Mouse (Mus musculus) R1 (cell line): ENCODE data around the gene Ydjc.

Experiments used
- DNase-seq: peaks from one replicate; pipeline ENCODE4 v3.0.0-alpha.2; 2018; ENCODE audit warnings: low read depth, low spot score

The Ydjc gene

DNA sequence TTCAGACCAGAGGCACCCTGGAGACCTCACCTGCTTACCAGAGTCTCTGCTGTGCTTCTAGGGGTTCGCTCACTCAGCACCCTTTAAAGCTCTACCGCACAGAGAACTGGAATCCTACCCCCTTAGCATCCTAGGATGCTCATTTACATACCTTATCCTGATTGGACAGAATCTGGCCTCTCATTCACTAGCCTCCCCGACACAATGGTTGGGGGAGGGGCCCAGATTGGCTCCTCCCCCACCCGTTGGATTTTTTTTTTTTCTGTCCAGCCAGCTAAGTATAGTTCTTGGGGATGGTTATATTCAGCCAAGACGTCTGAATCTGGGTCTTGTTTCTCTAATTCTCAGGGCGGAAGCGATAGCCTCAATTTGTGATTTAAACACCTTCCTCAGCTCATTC, at the start of gene Ydjc:
Gene Ydjc, plus strand, starts transcription at position 283 of the 400 bp plus-strand sequence.
- peak; percentile 87 for DNase-seq

DNA sequence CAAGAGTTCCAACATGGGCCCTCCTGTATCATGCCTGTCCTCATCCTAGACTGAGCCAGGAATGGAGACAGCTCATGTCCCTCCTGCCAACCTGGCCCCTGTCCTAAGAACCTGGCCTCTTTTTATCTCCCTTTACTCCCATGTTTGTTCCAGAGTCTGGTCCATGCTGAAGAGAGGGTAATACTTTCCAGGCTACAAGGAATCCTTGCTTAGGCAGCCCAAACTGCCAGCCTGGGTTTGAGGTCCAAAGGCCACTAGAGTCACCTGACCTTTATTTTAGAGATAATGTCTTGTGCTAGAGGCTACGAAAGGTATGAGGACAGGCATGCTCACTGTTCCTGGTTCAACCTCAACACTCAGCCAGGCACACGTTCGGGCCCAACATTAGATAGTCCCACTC, 47.5 kb upstream of the Ydjc start:
- no peak for DNase-seq

DNA sequence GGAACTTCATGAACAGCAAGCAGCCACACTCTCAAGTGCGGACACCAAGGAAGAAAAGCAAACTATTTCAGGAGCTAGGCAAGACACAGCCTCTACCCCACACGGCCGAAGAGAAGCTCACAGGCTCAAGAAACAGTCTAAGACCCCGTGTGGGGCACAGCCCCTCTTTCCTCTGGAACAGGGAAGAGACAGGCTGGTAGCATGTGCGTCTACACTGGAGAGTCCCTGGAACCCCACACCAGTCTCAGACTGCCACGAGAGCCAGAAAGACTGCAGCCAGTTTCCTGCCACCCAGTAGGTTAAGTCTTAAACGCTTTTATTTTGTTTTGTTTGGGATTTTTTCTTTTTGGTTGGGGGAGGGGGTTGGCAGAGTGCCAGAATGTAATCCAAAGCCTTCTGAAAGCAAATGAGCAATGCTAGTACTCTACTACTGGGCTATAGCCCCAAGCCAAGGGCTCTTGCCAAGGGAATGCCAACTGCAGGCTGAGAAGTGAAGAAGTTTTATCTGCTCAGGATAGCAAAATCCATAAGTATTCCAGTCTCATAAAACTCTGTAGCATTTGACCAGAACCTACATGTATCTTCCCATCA, 41.7 kb upstream of the Ydjc start:
- DNase-seq, result no peak

DNA sequence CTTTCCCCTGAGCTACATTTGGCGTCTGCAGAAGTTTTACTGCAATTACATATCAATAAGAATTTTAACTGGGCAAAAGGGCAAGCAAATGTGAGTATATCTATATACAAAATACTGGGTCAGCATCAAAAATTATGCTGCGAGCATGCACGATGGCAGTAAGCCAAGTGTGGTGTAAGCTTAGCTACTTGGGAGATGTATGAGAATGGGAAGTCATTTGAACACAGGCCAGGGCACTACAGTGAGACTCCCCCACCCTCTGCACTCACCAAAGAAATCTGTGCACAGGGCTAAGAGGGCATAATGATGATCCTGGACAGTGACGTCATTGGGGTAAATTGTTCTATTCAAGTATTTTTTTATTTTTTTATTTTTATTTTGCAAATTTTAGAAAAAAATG, 39.8 kb upstream of the Ydjc start:
- DNase-seq, result no peak

DNA sequence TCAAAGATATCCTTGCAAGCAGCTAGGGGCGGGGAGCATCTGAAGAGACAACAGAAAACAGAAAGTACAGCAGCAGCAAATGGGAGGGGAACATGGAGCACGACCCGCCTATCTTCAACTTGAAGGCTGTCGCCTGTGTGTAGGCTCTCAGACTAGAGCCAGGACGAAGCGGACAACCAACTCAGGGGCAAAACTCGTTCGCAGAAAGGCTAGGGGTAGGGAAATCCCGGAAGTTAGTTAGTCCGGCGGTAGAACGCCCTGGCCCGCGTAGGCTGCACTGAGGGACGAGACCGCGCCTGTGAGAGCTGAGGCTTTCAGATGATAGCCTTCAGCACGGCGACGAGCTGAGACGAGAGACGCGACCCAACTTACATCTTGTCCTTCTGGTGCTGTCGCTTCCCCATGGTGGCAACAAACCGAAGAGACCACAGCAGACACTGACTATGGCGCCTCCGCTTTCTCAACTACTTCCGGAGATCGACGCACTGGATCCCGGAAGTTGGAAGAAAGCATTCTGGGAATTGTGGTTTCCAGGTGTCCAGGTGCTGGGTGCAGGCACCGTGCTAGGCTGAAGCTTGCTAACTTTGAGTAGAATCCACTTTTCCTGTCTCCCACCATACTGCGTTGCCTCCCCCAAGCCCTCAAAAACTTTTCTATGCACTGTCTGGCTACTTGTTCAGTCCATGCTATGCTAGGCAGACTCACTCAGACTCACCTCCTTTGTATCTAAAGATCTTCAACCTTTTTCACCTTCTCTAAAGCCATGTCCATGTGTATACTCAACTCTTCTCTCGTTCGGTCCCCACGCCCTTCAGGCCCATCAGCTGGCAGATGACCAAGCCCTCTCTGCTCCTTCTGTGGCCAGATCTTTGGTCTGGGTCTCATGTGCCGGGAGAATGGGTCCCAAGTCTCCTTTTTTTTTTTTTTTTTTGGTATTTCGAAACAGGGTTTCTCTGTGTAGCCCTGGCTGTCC, 33.4 kb upstream of the Ydjc start, which contains the start of gene Ppil2:
Gene Ppil2, minus strand, starts transcription at position 487 of the 973 bp plus-strand sequence.
- DNase-seq, result peak; percentile 91

DNA sequence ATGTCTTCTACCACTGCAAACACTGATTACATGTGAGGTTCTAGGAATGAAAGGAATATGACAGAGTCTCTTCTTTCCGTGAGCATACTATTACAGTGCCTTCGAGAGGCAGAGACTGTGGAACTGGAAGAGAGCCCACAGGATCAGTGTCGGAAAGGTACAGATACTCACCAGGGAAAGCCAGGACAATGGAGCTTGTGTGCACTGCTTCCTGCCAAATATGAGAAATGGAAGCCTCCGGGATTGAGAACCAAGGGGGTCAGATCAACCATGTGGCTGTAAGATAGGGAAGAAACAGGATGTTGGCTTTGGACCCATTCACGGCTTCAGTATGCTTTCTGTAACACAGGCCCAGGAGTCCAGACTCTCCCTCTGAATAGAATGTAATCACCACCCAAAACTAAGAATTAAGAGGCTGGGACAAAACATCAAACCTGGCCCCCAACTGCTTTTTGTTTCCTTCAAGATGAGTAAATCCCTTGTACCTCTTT, 27.1 kb upstream of the Ydjc start:
- DNase-seq, result no peak

DNA sequence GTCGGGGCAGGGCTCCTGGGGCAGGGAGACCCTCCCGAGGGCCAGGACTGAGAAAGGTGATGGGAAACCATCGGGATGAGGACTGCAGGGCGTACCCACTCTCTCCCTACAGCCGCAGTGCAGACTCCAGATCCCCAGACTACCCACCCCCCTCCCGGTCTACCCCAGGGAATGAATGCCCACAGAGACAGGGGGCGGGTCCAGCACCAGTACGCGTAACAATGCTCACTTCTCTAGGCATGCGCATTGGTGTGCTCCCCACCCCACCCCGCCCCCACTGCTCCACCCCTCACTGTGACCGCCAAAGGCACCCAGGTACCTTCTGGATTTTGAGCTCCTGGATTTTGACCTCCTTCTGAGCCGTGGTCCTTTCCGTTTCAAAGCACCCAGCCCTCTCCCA, 22.9 kb upstream of the Ydjc start:
- DNase-seq, result peak; percentile 84

DNA sequence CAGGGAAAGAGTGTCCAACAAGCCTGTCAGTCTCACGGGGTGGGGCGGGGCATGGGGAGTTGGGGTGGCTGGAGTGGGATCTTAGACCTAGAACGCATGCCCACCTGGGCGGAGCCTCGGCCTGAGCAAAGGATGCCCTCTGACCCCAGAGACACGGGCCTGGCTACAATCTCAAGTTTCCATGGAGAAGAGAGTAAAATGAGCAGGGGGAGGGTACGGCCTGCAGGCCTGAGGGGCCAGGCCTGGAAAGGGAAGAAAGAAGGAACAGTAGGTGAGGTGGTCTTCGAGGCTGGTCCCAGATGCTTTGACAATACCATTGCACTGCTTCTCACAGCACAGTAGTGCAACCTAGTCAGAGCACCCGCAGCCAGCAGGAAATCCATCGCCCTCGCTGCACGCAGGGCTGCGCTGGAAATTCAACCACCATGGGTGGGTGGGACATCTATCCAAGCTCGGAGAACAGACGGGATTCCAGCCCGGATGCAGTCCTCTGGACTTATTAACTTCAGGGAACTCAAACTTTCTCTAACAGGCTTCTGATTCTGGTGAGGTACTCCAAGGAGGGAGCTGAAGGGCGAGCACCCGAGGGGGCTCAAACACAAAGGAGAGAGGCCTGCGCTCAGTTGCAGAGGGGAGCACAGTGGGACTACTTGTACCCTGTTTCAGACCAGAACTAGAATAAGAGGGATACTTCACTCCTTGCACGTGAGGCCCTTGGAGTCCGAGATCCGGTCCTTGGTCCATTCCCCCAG, 20.1 kb upstream of the Ydjc start:
- peak; percentile 72 for DNase-seq

DNA sequence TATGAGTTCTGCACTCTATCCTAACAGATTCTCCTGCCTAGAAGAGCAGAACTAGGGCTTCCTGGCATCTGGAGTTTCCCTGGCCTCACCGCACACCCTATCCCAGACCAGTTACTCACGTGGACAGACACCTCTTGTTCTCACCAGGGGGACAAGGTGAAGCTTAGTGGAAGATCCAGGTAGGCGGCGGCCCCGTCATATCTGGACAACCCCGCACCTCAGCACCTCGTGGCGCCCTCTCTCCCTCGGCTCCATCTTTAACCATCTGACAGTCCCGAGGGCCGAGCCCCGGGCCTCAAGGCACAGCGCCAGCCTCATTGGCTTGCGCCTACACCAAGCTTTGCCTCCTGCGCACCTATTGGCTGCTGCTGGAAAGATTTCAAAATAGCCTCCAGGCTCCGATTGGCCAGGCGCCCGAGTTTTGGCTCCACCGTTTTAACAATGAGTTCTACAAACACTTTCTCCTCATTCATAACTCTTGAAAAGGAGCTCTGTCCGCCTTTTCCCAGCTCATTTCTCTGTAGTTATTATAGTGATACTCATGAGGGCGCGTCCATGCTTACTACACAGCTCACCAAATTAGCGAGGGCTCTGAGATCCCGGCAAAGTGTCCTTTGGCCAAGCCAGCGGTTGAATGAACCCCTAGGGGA, 19.4 kb upstream of the Ydjc start, which contains the start of gene 2610318N02Rik:
Gene 2610318N02Rik, minus strand, starts transcription at position 297 of the 650 bp plus-strand sequence.
- peak; percentile 93 for DNase-seq

DNA sequence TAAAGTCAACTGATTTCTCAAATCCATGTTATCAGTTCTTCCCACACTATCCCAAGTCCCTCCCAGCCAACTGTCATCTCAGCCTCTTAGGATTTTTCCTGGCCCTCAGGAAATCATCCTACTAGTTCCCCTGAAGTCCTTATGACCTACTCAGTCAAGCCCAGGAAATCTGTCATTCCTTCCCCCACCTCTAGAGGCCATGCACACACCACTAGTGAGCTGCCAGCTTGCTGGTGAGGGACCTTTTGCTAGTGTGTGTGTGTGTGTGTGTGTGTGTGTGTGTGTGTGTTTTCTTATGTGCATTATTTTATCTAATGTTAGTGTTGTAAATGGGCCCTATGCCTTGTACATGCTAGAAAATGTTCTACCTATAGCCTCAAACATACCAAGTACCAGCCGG, 17.1 kb upstream of the Ydjc start:
- DNase-seq, result peak; percentile 84

DNA sequence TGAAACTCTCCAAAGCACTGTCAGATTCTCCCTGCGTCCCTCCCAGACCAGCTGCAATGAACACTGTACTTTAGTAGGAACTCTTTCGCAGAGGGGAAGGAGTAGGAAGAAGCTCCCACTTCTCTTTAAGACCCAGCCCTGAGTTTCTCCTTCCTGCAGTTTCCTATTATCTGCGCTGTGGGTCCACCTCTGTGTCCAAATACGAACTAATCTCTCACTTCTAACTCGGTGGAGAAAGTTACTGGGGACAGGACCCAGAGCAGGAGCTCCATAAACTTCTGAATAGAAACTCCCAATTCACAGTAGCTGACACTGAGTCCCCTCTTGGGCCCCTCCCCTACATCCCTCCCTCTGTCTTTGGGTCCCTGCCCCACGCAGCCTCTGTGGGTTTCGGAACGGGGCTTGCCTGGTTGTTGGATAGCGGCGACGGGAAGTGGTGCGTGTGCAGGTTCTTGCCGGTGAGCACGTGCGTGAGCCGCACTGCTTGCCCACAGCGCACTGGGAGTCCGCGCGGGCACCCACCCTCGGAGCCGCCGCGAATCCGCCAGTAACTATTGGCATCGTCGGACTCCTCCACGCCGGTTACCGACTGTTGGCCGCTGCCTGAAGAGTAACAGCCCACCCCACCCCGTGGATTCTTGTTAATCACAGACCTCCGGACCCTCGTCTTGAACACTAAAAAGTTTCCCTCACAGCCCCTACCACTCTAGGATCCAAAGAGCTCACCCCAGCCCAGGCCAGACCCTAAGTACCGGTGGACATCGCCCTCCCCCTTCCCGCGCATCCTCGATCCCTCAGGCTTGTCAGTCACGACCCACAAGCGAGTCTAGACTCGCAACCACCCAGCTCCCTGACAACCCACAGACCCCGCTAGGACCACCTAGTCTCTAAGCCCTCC, 13.0 kb upstream of the Ydjc start:
- DNase-seq, result peak; percentile 56

DNA sequence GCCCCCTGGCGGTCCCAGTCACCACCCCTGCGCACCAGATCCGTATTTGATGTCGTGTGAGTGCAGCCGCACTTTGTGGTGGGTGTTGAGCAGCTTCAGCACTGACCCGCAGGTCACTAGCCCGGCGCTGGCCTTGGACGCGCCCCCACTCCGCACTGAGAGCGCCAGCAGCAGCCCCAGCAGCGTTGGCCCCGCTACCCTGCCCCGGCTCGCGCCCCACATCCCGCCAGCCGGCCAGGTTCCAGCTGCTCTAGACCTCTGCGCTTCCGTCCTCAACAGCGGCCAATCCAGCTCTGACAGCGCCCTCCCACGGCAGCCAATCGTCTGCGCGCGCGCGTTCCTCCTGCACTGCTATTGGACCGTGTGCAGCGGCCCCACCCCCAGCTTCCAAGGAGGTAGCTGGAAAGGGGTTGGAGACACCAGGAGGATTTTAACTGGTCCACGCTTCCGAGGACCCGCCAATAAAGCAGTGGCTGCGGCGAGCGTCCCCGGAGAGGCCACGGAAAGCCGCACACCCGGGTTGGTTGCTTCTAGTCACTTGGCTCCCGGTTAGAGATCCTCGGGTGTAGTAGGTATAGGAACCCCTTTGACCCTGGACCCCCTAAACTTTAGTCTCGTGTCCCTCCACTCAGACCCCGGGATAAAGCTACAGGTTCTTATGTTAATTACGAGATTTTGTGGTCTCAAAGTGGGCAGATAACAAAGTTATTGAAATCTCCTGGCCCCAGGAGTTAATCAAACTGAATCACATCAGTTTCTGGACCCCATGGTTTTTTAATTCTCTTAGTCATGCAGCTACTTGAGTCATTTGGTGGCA, 12.1 kb upstream of the Ydjc start, which contains the start of gene Sdf2l1:
Gene Sdf2l1, minus strand, starts transcription at position 295 of the 817 bp plus-strand sequence.
- peak; percentile 99 for DNase-seq

DNA sequence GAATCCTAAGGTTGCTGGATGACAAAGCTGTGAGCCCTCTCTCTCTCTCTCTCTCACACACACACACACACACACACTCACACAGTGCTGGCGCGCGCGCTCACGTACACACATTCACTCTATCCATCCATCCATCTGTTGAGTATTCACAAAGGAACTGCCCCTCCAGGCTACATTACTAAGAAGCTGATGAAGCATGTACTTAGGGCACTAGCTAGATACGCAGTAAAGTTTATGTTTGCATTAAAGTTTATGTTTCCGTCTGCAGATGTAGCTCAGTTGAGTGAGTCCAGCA, 11.6 kb upstream of the Ydjc start:
- peak; percentile 30 for DNase-seq

DNA sequence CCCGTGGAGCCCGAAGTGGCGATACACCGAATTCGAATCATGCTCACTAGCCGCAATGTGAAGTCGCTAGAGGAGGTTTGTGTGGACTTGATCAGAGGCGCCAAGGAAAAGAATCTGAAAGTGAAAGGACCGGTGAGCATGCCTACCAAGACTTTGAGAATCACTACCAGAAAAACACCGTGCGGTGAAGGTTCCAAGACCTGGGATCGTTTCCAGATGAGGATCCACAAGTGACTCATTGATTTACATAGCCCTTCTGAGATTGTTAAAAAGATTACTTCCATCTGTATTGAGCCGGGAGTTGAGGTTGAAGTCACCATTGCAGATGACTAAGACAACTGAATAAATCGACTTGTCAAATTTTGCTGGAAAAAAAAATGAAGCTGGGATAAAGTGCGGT, 7.1 kb upstream of the Ydjc start:
- no peak for DNase-seq

DNA sequence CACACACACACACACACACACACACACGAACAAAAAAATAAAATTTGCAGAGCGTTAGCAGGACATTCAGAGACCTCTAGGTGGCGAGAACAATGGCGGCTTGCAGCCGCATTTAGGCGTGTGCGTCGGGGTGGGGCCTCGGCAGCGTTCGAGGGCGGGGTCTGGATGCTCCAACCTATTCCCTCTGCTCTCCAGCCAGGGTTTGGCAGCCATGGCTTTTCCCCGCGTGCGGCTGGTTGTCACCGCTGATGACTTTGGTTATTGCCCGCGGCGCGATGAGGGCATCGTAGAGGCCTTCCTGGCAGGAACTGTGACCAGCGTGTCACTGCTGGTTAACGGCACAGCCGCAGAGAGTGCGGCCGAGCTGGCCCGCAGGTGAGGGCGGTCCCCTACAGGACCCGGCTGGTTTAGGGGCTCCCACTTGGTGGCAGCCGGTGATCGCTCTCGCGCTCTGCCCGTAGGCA, 2.4 kb downstream of the Ydjc start, which contains the start of gene Ccdc116:
Gene Ccdc116, minus strand, starts transcription at position 458 of the 464 bp plus-strand sequence.
- DNase-seq, result peak; percentile 96

DNA sequence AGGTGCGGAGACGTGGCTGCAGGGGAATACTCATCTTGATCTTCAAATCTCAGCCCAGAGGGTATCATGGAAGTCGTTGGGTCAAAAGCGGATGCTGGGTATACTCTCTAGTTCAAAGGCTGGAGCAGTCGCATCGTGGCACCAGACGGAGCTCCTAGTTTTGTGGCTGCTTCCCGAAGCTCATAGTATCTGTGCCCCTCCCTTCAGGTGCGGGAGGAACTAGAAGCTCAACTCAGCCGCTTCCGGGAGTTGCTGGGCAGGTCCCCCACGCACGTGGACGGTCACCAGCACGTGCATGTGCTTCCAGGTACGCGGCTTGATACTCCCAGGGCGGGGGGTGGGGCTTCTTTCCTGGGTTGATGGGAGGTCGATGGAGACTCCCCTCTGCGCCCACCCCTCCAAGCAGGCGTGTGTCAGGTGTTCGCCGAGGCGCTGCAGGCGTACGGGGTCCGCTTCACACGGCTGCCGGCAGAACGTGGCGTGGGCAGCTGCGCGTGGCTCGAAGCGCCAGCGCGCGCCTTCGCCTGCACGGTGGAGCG, 3.0 kb downstream of the Ydjc start:
- DNase-seq, result peak; percentile 71

DNA sequence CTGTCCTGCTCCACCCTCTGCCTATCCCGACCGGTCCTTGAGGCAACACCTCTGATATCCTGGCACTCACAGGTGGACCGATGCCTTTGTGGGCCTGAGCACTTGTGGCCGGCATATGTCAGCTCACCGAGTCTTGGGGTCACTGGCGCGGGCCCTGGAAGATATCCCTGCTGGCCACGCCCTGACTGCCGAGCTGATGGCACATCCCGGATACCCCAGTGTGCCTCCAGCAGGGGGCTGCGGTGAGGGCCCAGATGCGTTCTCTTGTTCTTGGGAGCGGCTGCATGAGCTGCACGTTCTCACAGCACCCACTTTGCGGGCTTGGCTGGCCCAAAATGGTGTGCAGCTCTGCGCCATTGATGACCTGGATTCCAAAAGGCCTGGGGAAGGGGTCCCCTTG, 3.7 kb downstream of the Ydjc start:
- peak; percentile 82 for DNase-seq

DNA sequence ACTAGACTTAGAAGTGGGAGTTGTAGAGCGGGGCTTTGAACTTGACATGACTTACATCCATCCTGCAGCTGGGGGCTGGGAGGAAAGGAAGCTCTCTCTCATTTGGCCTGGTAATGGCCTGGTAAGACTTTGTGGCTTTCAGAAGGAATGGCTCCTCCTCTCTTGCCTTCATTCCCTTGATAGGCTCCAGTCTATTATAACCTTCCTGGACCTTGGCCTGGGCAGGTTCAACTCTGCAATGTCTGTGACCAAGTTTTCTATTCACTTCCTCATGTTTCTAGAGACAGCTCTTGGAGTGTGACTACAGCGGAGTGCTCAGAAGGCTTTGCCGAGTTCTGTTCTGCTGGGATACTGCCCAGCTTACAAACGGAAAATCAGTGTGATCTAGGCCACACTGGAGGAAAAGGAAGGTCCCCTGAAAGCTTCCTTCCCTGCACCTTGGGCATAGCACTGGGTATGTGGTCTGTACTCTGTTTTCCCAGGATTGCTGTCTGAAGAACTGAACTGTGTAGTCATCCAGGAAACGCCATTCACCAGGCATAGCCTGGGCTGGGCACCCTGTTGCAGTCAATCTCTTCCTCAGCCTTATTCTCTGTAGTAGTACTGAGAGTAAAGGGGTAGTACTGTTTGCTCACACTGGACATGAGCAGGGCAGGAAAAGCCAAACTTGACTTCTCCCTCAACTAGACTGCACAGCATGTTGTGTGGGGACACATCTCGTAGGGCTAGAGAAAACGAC, 6.3 kb downstream of the Ydjc start:
- no peak for DNase-seq
